Mouse (Mus musculus) bone marrow macrophage, adult 2 months (primary cell): Measurements from ENCODE around the gene Fbxo2.

ENCODE experiments used
- CTCF ChIP-seq: IDR thresholded peaks from 2 replicates; pipeline ENCODE4 v1.5.1; 2012; ENCODE audit warnings: low read depth, mild to moderate bottlenecking, low read length, moderate library complexity
- POLR2A ChIP-seq: IDR thresholded peaks from 2 replicates; pipeline ENCODE4 v1.6.1; 2012; ENCODE audit warnings: mild to moderate bottlenecking, low read depth, low read length, borderline replicate concordance

DNA sequence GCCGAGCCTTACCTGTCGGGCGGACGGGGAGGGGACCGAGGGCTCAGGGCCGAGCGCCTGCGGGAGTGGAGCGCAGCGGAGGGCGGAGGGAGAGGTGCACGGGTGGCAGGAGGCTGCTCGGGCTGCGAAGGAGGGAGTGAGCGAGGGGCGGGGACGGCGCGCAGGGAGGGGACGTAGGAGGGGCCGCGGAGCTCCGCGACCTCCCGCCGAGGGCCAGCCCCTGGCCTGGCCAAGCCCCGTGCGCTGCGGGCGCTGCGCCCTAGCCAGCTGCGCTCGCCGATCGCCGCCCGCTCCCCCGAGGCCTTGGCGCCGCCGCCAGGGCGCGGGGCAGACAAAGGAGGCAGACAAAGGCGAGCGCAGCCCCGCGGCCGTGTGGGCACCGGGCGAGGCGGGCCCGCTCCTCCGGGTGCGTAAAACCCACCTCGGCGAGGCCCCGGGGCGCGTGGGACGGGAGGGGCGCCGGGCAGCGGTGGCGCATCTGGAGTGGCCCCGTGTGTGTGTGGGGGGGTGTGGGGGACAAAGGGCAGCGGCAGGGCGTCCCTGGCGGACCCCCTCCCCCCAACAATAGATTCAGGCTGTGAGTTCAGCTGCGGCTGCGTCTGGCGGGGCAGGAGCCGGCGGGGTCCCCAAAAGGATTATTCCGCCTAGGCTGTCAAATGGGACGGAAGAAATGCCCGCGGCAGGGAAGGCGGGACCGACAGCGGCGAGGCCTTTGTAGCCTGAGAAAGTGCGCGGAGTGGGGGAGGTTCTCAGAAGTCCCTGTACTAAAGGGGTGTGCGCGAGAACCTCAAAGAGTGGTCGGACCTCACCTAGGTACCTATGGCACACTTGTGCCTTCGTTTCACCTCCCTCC is 29.6 kb upstream of the Fbxo2 start, which contains the start of gene Draxin:
- TF ChIP-seq CTCF (no peak), POLR2A (no peak)
